Mouse (Mus musculus) thymus, postnatal 36 days (tissue): ENCODE measurements around the gene Rps3.

ENCODE experiments used
- DNase-seq, 2 experiments: peaks; one replicate each; pipeline ENCODE4 v3.0.0; 2022; ENCODE audit warnings: mixed read lengths in 2 of 2

Rps3 gene

DNA sequence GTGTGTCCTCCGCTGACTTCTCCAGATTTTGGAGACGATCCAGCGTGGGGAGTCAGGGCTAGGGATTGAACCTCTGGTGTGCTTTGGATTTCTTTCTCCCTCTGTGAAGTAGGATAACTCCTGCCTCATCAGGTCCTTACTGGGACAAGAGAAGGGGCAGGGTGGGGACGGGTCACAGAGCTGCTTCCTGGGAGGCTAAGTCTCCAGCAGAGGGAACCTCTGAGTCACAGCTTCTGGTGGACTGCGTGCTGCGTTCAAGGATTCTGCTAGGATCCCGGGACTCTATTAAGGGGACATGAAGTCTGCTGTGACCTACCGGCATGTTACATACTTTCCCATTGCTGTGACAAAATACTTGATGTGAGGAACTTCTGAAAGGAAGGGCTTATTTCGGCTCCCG lies 44.7 kb downstream of the Rps3 start:
- DNase-seq: no peak

GRCm38 (mm10) chr7:99436530-99436929 lies 47.0 kb downstream of the Rps3 start:
- no peak for DNase-seq

GRCm38 (mm10) chr7:99434672-99435250 lies 48.8 kb downstream of the Rps3 start:
- no peak for DNase-seq

- no peak for DNase-seq
Measured at GRCm38 (mm10) chr7:99432863-99433262, 50.7 kb downstream of the Rps3 start.

DNA sequence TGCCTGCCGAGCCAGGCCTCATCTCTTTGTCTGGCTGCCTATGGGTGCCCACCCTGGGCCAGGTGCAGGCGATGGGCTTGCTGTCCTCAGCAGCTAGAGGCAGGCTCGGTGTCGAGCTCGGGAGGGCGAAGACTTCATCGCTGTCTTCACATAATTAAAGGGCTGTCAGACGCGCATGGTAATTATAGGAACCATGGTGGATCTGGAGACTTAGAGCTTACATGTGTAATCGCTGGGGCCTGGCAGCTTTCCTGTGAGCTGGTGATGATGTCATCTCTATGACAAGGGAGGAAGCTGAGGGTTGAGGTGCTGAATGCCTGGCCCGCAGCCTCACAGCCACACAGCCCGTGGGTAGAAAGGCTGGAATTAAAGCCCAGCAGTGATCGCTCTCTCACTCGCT lies 51.3 kb downstream of the Rps3 start:
- DNase-seq: no peak

DNA sequence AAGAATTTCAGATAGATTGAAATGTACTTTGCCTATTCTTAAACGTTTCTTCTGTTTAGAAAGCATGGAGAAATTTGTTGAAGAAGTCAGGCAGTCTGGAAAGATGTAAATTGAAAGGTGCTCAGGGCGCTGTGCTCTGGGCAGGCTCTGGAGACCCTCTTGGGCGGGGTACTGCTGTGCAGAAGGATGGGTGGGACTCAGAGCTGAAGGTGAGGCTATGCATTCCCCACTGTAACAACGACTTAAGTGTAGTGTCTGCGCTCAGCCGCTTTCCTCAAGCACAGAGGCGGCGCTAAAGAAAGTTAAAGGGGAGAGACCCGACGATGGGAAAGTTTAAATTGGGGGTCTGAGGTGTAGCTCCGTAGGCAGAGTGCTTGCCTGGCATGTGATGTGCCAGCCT lies 53.3 kb downstream of the Rps3 start:
- DNase-seq: no peak

DNA sequence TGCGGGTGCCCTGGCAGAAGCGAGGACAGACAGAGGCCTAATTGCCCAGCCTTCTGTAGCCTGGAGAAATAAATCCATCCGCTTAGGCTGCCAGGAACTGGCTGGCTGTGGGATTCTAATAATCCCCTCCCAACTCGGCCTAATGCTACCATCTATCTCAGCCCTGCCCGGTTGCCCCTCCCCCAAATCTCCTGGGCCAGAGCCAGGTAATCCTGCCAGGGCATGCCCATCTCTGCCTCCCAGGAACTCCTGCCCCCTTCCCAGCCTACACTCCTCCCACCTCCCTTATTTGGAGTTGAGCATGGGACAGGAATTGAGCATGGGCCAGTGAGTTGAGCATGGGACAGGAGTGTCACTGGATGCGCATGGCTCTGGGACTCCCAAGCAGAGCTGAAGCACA lies 53.8 kb downstream of the Rps3 start:
- no peak for DNase-seq

GRCm38 (mm10) chr7:99428836-99429235 lies 54.7 kb downstream of the Rps3 start:
- no peak for DNase-seq

DNA sequence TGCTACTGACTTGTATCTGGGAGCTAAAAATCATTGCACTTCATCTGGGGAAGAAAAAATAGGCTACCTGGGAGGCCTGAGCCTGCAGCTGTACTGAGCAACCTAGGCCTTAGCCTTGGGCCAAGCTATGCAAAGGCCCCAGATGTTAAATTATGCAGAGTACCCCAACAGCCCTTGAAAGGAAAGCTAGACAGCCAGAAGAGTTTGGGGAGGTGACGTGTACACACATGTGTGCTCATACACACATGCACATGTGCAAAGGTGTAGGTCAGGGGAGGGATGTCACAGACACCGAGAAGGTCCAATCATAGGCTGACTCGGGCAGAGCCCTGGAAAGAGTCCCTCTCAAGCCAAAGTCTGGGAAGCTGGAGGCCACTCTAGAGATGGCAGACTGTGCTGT lies 55.6 kb downstream of the Rps3 start:
- no peak for DNase-seq
